Mouse (Mus musculus) erythroblast, adult 5-6 weeks (primary cell): Measurements from ENCODE around the gene Pspn. TPM values are rescaled to one million over a fixed set of nuclear protein-coding genes. Genes with fewer than 3 reads are reported as not detected.
A peak's percentile ranks its signal among the peaks of the same experiment; 100 is the strongest.

Experiments used
- ATAC-seq: replicated peaks from 2 replicates; pipeline ENCODE4 v1.8.0; 2016; ENCODE audit warnings: moderate number of reproducible peaks, mild to moderate bottlenecking, moderate TSS enrichment, inconsistent platforms; ENCODE audit not compliant: poor library complexity, low FRiP score, severe bottlenecking
- total RNA-seq, 2 experiments: library from RNA; stranded (forward) in 1 of 2; stranded (reverse) in 1 of 2; fragments of 150-400 nt in 1 of 2; fragments of 200-764, 138-1000 nt in 1 of 2; gene quantifications; 2 replicates each; pipeline versions ENCODE4 v1.2.3 to v1.2.4; 2015 to 2017; ENCODE audit warnings: low replicate concordance in 2 of 2

Gene Pspn
- total RNA-seq, 2 experiments from 2014 or later = 1.5 TPM; not detected in 1

DNA sequence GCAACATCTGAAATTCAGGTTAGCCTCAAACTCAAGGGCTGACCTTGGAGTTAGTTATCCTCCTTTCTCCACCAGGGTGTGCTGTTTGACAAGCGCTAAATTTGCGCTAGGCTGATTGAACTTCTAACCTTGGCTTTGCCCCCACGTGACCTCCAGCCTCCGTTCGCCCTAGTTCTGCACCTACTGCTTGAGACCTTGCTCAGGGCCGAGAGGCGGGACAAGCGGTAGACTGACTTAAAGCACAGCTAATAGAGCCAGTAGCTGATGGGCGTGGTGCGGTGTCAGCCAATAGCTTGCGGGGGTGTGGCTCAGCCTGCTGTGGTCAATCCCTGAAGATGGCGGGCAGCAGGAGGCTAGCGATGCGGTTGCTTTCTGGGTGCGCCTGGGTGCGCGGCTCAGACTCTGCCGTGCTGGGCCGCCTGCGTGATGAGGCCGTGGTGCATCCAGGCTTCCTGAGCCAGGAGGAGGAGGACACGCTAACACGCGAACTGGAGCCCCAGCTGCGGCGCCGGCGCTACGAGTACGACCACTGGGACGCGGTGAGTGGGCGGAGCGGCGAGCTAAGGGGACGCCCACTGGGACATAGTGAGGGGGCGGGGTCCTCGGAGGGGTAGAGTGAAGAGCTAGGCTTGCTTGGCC is 2.7 kb downstream of the Pspn start, which contains the start of gene Alkbh7:
TSS of gene Alkbh7 (plus strand) at position 311 of the 639 bp plus-strand sequence.
- peak; percentile 95 for ATAC-seq

GRCm38 (mm10) chr17:56996506-56996905 is 3.3 kb downstream of the Pspn start:
- ATAC-seq = no peak

DNA sequence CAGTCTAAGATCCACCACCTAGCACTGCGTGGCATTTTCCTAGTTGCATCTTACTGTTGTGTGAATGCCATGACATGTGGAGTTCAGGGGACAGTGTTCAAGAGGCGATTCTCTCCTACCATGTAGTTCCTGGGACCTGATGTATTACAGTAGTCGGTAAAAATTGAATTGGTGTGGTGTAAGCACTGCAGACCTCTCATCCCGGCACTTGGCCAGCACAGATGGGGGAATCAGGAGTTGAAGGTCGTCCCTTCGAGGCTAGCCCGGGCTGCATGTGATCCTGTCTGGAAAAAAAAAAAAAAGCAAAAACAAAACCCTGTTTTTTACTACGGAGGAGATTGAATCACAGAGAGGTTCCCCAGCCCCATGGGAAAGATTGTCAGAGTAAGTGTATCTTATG is 4.8 kb downstream of the Pspn start:
- no peak for ATAC-seq

DNA sequence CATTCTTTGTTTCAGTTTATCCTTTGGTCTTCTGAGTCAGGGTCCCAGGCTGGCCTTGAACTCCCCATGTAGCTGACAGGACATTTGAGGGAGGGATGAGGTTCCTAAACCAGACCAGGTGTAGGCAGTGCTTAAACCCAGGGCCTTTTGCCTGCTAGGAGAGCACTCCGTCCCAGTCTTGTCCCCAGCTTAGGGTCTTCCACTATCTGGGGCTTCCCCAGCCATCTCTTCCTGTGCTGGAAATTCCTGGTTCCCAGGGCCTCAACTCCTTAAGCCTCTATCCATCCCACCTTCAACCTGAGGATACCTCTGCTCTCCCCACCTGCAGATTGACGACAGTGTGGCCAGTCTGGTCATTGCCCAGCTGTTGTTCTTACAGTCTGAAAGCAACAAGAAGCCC is 8.9 kb downstream of the Pspn start:
- no peak for ATAC-seq

DNA sequence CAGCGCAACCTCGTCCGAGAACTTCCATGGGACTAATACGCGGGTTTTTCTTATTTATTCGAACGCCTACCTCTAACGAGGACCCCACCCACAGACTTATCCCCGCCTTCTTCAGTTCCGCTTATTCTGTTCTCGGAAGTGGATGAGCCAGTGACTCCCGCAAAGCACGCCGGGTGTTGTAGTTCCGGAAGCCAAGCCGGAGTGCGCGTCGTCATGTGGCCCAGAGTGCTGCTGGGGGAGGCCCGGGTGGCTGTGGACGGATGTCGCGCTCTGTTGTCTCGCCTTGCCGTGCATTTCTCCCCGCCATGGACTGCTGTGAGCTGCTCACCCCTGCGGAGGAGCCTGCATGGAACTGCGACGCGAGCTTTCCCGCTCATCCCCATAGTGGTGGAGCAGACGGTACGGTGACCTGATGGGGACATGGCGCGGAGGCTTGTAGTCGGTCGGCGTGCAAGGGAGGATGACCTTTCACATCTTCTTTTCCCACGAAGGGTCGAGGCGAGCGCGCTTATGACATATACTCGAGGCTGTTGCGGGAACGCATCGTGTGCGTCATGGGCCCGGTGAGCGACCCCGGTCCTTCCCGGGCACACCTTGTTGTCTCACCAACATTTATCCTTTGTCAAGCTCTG is 9.6 kb downstream of the Pspn start, which contains the start of gene Clpp:
TSS of gene Clpp (plus strand) at position 191 of the 632 bp plus-strand sequence.
- ATAC-seq = peak; percentile 97

- ATAC-seq = peak; percentile 74
Measured at GRCm38 (mm10) chr17:56989467-56990114, 10.2 kb downstream of the Pspn start.

DNA sequence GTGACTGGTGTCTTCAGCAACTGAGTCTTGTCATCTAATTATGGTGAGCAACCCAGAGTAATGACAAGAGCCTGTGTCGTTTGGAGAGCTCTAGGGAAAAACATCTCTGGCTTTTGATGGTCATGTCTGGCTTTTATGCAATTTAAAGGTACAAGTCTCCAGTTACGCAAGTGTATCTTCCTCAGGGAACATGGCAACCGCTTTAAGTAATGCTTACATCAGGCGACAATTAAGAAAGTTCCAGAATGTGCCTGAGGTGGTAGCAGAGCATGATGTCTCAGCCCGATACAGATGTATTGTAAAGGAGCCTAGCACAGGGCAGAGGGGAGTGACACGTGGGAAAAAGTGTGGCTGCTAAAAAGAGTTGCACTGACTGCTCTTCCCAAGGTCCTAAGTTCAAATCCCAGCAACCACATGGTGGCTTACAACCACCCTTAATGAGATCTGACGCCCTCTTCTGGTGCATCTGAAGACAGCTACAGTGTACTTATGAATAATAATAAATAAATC is 10.8 kb downstream of the Pspn start:
- ATAC-seq = no peak

GRCm38 (mm10) chr17:56988441-56988840 is 11.4 kb downstream of the Pspn start:
- no peak for ATAC-seq

- no peak for ATAC-seq
Measured at GRCm38 (mm10) chr17:56986105-56986805, 13.6 kb downstream of the Pspn start.

- ATAC-seq = no peak
Measured at GRCm38 (mm10) chr17:56985656-56986055, 14.2 kb downstream of the Pspn start.

DNA sequence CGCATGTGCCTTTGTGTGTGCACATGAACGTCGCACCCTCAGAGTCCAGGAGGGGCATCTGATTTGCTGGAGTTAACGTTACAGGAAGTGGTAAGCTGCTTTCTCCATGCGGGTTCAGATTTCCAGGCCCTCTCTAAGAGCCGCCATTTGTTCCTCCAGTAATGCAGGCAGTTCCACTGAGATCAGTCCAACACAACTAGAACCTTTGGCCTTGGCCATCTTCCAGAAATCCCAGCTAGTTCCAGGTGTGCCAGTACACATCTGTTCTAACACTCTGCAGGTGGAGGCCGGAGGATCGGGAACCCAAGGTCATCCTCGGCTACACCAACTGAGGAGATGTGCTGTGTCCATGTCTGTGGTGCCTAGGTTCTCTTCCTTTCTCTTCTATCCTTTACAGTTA is 14.9 kb downstream of the Pspn start:
- no peak for ATAC-seq

GRCm38 (mm10) chr17:56982013-56982412 is 17.8 kb downstream of the Pspn start, which contains the start of gene Acer1:
Gene Acer1 (minus strand): TSS chr17:56982126.
- no peak for ATAC-seq

DNA sequence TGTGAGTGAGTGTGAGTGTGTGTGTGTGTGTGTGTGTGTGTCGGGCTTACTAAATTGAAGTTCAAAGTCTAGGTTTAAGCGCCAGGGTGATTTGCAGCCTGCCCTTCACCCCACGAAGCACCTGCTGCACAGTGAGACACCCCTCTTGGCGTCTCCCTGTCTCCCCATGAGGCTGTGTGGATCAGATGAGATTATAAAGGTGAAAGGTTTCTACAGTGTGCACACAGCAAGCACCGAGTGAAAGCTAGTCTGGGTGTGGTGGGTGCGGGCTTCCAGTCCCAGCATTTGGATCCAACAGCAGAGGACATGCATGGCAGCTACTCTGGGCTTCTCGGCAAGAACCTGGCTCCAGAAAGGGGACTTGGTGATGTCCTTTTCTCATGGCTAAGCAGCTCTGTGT is 18.8 kb downstream of the Pspn start:
- no peak for ATAC-seq

- ATAC-seq = no peak
Measured at GRCm38 (mm10) chr17:56979524-56979923, 20.3 kb downstream of the Pspn start.

DNA sequence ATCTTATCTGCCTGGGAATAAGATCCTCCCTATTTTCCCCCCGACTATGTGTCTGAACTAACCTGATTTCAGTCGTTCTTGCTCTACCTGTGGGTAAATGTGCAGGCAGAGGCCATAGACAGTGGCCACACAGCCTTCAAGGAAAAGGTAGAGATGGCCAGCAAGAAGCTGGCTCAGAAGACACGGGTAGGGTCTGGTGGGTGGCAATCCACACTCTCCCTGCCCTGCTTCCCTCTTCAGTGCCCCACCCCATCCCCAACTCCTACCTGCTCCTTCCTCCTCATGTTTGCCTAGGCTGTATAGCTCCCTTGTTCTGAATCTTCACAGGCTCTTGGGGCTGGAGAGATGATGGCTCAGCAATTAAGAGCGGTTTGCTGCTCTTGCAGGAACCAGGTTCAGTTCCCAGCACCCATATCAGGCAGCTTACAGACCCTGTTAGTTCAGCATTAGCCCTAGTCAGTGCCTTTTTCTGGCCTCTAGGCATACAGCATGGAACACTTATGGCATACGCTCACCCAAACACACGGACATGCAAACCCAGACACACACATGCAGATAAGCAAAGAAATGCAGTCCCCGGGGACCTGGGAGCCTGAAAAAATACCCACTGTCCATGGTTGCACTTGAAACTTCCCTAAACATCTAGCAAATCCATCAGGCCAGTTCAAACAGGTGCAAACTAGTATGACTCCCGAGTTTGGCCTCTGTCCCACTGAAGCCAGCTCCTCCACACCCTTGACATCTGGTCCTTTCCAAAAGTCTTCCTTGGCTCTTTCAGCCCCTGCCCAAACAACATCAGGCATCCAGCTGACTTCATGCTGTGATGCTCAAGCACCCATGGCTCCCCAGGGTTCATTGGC is 23.1 kb downstream of the Pspn start:
- ATAC-seq = no peak

GRCm38 (mm10) chr17:56975391-56975790 is 24.4 kb downstream of the Pspn start:
- ATAC-seq = no peak

DNA sequence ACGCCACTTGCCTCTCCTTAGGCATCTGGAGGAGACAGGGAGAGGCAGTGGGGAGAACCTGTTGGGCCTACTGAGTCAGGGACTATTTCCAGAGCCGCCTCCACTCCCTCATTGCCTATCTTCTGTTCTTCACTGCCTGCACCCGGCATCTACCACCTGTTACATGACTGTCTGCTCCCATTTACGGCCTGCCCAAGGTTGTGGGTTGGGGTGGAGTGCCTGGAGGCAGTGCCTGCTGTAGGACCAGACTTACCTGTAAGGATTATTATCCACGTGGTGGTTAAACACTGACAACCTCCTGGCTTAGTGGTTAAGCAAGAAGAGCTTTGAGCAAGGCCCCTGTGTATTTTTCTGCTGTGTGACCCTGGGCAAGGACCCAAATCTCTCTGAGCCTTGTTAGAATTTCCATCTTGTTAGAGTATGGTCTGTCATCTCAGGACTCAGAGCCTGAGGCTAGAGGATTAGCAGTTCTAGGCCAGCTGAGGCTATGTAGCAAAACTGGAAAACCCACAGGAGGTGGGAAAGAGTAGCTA is 25.0 kb downstream of the Pspn start:
- ATAC-seq = 0 out of 2 replicates have a peak, but pooled peaks have one; percentile 21

- no peak for ATAC-seq
Measured at GRCm38 (mm10) chr17:56973956-56974707, 25.7 kb downstream of the Pspn start.
